Mouse (Mus musculus) retina, postnatal 7 days (tissue): ENCODE data around the gene Ntsr2.

Experiments used
- DNase-seq: peaks from one replicate; pipeline ENCODE4 v3.0.0-alpha.2; 2012; ENCODE audit warnings: low read depth, low spot score

Gene Ntsr2

DNA sequence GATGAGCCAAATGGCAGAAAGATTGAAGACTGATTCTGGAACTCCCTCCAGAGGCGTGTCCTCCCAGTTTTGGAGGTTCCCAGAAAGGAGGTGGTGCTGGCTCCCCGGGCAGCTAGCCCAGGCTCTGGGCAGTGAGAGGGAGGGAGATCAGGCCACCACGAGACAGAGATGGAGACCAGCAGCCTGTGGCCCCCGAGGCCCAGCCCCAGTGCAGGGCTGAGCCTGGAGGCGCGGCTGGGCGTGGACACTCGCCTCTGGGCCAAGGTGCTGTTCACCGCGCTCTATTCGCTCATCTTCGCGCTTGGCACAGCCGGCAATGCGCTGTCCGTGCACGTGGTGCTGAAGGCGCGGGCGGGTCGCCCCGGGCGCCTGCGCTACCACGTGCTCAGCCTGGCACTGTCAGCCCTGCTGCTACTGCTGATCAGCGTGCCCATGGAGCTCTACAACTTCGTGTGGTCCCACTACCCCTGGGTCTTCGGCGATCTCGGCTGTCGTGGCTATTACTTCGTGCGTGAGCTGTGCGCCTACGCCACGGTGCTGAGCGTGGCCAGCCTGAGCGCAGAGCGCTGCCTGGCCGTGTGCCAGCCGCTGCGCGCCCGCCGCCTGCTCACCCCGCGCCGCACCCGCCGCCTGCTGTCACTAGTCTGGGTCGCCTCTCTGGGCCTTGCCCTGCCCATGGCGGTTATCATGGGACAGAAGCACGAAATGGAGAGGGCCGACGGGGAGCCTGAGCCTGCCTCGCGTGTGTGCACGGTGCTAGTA, at the start of gene Ntsr2:
Ntsr2 (plus strand) TSS at position 51 of the 762 bp plus-strand sequence.
- peak; percentile 34 for DNase-seq

- no peak for DNase-seq
These were observed 47.6 kb upstream of the Ntsr2 start for GRCm38 (mm10) chr12:16605624-16606023.

DNA sequence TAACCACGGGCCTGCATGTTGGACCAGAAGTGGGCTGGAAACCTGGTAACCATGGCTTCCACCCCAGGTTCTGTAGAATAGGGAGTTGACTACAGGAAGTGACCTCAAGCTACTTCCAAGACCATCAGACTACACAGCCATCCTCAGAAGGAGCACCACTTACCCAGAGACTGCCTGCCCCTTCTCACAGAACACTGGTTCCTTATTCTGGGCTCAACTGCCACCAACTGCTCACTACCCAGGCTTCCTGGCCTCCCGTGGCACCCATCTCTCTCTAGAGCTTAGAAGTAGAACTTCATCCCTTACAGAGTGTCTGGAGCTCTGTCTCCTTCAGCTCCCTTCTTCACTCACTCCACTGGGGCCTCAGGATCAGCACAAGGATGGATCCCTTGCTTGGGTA, 42.2 kb upstream of the Ntsr2 start, which contains the start of gene Lpin1:
Lpin1 (minus strand) TSS at position 31 of the 400 bp plus-strand sequence.
- DNase-seq = no peak

DNA sequence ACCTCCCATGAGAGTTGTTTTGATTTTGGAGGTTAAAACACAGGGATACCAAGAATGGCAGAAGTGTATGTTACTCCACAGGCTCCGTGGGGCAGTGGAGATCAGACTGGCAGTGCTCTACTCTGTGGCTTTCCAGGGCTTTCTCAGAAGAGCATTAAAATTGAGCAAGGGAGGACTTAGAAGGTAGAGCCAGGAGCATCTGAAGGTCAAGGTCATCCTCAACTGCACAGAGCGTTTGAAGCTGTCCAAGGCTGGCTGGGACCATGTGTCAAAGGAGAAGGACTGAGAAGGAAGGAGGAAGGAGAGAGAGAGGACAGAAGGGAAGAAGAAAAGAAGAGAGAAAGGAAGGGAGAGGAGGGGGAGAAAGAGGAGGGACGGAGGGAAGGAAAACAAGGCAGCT, 38.6 kb upstream of the Ntsr2 start:
- DNase-seq = no peak

DNA sequence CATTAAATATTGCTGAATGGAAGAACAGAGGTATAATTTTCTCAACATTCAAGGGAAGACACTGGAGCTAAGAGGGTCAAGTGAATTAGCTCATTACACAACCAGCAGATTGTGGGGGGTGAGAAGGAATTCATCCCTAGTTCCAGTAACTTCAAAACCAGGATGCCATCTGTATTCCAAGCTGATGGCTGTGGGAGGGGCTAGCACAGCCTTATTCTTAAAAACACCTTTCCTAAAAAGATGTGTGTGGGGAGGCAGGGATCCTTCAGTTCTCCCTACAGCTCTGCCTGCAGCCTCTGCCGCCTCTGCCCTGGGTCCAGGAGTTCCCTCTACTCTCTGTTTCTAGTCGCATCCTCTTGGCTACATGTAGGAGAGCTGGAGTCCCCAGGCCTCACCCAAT, 37.4 kb upstream of the Ntsr2 start:
- DNase-seq = no peak

DNA sequence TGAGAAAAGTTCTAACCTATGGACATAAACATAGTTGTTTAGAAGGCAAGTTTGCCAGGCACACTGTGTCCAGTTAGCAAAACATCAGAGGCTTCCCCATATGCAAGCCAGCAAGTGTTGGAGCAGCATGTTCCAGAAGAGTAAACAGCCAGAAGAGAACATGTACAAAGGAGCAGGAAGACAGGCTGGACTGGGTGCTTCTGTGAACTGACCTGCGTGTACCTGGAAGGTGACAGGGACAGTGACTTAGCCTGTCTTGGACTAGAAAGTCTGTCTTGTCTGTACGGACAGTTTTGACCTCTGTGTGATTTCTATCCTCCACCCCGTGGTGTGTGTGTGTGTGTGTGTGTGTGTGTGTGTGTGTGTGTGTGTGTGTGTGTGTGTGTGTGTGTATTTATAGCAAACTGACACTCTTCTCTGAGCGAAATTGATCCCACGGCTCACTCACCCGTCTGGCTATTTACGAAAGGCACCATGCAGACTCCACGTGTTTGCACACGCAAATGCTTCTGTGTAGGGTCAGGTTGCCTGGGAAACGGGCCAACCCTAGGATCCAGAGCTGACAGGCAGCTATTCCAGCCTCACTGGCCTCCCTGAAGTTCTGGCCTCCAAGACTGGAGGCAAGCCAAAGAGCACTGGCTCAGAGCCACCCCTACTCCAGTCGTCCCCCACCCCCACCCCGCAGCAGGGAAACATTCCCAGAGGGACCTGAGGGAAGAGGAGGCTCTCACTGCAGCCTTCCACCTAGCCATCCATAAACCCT, 34.5 kb upstream of the Ntsr2 start:
- DNase-seq = peak; percentile 19

- no peak for DNase-seq
These were observed 33.7 kb upstream of the Ntsr2 start for GRCm38 (mm10) chr12:16619453-16619852.

DNA sequence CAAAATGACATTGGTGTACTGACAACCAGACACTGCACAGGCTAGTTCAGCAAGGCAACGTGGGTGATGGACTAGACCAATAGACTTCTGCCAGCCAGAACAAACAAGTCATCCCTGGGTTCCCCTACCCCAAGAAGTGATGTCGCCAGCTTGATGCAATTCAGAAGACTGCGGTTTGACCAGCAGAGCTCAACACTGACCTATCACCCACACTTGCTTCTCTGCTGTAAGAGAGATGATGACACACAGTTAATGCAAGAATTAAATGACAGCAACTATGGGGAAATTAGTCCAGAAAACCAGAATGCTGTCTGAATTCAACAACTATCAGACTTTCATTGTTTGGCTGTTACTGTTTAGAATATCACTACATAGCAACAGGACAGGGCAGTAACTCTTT, 33.0 kb upstream of the Ntsr2 start:
- DNase-seq = no peak

DNA sequence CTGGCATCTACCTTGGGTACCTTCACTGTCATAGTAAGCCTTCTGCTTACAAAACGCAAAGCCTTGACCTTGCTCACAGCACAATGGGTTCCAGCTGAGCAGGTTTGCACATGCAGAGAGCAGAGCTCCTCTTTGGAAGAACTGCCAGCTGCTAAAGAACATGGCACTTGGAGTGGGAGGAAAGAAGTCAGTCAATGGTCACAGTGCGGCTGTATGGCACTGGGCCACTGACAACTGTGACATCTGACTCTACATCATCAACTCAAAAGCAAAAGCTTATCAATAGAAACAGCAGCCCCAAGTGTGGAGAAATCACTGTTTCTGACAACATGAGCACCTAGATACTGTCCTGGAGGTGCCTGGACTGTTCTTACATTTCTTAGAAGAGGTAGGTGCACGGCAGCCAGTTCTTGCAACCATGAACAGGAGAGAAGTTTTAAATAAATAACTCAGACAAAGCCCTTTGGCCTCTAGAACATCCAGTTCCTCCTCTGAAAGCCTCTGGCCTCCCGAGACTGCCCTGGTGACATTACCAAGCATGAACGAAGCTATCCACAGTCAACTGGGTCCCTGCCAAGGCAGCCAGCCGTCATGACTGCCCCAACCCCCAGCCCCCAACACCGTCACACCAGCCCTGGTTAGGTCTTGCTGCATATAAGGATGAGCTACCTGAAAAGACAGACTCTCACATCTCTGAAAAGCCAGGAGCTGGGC, 22.9 kb upstream of the Ntsr2 start:
- no peak for DNase-seq

DNA sequence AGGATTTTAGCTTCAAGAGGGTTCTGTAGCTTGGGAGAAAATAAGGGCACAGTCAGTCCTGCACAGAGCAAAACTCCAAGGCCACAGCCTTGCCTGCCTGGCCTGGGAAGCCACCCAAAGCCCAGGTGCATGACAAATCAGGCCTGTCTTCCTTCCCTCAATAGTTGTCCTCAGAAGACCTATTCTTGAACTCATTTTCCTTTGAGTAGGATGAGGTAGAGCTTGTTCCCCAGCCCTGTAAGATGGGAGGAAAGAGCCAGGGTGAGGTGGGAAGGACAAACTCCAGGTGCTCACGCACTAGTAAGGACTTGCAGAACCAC, 22.4 kb upstream of the Ntsr2 start:
- no peak for DNase-seq

DNA sequence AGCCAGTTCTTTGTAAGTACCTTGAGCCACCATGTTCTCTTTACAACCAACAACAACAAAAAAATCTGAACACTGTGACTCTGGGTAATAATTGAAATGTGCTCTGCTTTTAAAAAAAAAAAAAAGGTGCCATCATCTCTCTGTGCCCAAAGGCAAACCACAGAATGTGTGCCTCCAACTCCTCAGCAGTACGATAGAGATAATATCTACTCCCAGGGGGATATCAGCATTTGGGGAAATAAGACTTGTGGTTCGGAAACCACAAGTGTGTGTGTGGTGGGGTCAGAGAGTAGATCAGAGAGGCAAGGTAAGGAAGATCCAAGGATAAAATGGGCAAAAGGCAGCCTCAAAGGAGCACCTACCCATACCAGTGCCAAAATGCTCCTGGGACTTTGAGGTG, 21.8 kb upstream of the Ntsr2 start:
- no peak for DNase-seq

DNA sequence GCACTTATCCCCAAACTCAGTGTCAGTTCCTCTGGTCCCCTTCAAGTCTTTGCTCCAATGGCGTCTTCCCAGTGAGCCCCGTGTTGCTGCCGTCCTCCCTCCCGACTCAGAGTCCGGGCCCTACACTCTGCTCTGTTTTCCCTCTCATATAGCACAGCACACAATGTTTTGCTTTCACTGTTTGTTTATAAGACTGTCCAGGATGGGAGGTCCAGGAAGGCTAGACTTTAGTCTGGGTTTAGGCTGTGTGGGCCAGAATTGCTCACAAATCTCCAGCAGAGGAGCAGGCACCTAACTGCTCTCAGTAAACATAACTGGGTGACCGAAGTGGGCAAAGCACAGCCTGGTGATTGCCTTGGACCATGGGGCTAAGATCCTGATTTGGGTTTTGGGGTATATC, 19.9 kb upstream of the Ntsr2 start:
- DNase-seq = no peak

DNA sequence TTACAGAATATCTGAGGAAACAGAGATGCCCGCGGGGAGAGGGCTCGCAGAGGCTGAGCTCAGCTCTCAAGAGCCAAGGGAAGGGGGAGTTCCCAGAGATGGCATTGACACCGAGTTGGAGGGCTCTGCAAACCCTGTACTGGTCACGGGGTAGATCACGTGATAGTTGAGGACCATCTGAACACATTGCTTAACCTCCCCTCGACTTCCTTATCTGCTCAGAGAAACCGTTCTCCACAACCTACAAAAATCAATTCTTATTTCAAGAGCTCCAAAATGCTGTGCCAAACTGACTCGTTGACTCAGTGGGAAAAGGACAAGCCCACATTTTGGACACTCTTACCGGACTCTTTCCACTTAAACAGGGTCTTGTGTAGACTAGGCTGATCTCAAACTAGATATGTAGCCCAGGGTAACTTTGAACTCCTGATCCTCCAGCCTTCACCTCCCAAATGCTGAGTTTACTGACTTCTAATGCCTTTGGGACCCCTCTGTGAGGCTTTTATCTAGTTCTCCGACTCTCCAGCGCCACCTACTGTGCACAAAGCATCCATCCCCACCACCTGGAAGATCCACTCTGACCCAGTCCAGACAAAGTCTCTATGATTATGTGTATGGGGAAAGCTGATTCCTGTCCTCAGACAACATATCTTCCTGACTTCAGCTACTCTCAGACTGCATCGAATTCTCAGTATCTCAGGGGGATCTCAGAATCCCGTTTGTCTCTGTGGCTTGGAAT, 18.9 kb upstream of the Ntsr2 start:
- DNase-seq = peak; percentile 42

- no peak for DNase-seq
These were observed 17.4 kb upstream of the Ntsr2 start for GRCm38 (mm10) chr12:16635816-16636215.

DNA sequence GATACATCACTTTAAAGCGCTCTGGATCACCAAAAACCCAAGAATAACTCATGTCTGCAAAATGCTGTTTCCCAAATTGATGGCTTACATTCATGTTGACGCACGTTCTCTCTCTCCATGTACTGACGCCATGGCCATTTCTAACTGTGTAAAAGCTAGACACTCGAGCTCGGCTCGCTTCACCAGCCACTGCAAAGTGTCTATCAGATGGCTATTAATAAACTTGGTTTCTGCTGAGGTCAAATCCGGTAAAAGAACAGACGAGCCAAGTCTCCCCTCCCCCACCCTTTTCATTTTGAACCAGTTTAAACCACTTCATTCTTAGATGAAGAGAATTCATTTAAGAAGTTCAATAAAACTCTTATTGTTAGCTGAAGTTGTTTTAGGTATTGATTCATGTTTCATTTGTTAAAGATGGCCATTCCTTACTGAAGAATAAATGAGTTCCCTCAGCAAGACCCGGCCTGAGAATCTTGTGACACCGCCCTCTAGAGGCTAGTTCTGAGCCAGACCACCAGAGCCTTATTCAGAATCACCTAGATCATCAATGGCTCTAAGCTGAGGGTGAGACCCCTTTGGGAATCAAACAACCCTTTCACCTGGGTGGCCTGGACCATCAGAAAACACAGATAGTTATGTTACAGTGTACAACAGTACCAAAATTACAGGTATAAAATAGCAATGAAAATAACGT, 14.0 kb upstream of the Ntsr2 start:
- no peak for DNase-seq

GRCm38 (mm10) chr12:16640075-16640474, 13.1 kb upstream of the Ntsr2 start:
- DNase-seq = no peak

DNA sequence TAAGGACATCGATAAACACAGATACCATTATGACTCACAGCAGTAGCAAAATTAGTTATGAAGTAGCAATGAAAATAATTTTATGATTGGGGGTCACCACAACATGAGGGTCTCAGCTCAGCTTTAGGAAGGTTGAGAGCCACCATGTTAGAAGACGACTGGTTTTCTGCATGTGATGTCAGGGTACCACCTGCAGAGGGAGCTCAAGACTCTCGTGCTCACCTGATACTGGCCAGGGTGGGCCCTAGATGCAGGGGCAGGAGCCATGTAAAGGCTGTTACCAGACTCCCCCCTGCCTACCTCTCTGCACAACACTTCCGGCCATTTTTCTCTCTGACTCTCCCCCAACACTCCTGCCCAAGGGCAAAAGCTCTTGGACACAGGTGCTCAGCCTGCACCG, 11.2 kb upstream of the Ntsr2 start:
- no peak for DNase-seq

DNA sequence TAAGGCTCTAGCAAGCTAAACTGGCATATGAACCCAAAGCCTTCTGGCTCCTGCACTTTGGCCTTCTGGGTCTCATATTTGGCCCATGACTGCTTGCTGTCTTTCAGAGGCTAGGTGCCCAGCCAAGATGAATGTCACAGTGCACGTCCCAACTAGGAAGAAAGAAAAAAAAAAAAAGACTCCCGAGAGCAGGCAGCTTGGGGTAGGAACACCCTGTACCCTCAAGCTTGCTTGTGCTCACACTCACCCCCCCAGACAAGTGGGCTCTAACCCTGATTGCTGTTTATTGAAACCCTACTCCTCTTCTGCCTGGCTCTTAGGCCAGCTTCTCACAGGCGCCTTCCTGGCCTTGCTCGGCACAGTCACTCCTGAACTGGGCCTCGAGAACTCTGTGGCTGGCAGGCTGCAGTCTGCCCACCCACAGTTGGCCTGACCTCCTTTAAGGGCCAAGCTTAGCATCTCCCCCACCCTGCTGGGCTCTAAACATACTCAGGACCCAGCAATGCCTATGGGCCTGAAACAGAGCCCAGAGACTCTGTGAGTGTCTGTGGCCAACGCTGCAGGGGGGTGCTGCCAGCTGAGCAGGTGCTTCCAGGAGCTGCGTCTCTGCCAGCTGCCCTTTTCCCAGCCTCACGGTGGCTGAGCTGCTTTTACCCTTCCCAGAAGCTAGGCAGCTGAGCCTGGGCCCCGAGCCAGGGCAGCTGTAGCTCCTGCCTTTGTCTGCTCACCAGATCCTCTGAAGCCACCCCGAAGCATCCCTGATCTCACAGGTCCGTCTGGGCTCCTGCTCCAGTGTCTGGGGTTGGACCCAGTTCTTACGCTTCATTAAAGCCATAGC, 9.5 kb upstream of the Ntsr2 start:
- DNase-seq = peak; percentile 28

DNA sequence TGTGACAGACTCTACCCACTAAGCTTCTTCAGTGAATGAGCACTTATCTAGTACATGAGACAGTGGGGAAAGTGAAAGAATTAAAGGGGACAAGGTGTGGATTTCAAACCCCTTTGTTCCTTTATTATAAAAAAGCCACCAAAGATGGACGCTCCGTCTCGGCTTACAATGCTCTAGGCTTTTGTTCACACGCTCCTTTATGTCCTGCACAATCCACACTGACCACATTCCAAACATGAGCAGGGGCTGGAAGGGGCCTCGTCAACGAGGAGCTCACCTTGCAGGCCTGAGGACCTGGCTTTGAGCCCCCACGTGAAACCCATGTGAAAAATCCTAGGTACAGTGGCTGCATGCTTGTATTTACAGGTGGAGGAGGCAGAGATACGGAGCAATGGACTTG, 8.5 kb upstream of the Ntsr2 start:
- no peak for DNase-seq

GRCm38 (mm10) chr12:16646780-16647409, 6.3 kb upstream of the Ntsr2 start:
- no peak for DNase-seq
